Mouse (Mus musculus): ENCODE results near the gene Lmf1. TPM values are rescaled to one million over a fixed set of nuclear protein-coding genes. Genes with fewer than 3 reads are reported as not detected.

Lmf1 gene
- polyA plus RNA-seq, 1 experiment from 2014 or later: 34.6 TPM

GRCm38 (mm10) chr17:25624446-25625119 lies 45.7 kb downstream of the Lmf1 start:
- 56% methylated on average over 13 of the region's 13 CpGs for WGBS
- ATAC-seq (ENCODE audit: insufficient number of reproducible peaks, low FRiP score): no peak
- Histone ChIP-seq H3K9ac (no peak overlapping the region), H3K9me3 (replicated peaks) (no peaks in the 10 kb centered on the region), H3K4me2 (no peak overlapping the region), H3K36me3 (peaks cover 9% of the 10 kb centered on the region; the same call in 1 of the 2 replicates), H3K27ac (ENCODE audit: poor library complexity, severe bottlenecking) (no peak overlapping the region), H3K27me3 (replicated peaks) (no peaks in the 10 kb centered on the region), H3K4me3 (no peak overlapping the region), H3K4me1 (replicated peaks) (peaks cover 31% of the 10 kb centered on the region)

GRCm38 (mm10) chr17:25625282-25625681 lies 46.4 kb downstream of the Lmf1 start:
- Histone ChIP-seq H3K4me2 (no peak overlapping the region), H3K36me3 (peaks cover 6% of the 10 kb centered on the region; the same call in 1 of the 2 replicates), H3K27me3 (replicated peaks) (no peaks in the 10 kb centered on the region), H3K4me3 (no peak overlapping the region), H3K4me1 (replicated peaks) (peaks cover 29% of the 10 kb centered on the region), H3K9me3 (replicated peaks) (no peaks in the 10 kb centered on the region), H3K27ac (ENCODE audit: poor library complexity, severe bottlenecking) (no peak overlapping the region), H3K9ac (no peak overlapping the region)
- WGBS: 81% methylated on average over 7 of the region's 7 CpGs
- ATAC-seq (ENCODE audit: insufficient number of reproducible peaks, low FRiP score): no peak

- Histone ChIP-seq H3K4me2 (no peak overlapping the region), H3K27ac (ENCODE audit: poor library complexity, severe bottlenecking) (peak overlapping the region; percentile 17; the same call in 1 of the 2 replicates), H3K4me1 (replicated peaks) (peaks cover 29% of the 10 kb centered on the region), H3K27me3 (replicated peaks) (no peaks in the 10 kb centered on the region), H3K36me3 (peaks cover under 1% of the 10 kb centered on the region; the same call in 1 of the 2 replicates), H3K9ac (no peak overlapping the region), H3K9me3 (replicated peaks) (no peaks in the 10 kb centered on the region), H3K4me3 (no peak overlapping the region)
- WGBS: 41% methylated on average over 20 of the region's 20 CpGs
- ATAC-seq (ENCODE audit: insufficient number of reproducible peaks, low FRiP score): no peak
Measured at GRCm38 (mm10) chr17:25626196-25627043, 47.5 kb downstream of the Lmf1 start.

DNA sequence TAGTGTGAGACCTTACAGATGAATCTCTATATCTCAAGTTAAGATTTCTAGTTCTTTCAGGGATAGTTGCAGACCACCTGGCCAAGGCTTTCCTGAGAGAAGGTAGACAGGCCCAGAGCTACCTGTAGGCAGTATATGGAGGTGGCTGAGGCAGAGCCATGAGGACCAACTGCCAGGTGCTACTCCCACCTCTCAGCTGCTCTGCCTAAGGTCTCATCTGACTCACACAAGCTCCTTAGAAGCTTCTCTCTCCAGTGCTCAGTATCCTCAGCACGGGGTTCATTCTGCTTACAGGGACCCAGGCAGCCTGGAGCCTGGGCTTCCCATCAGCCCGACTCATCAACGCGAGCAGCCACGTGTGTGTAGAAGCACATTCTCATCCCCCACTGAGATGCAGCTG lies 51.4 kb downstream of the Lmf1 start:
- 85% methylated on average over 5 of the region's 5 CpGs for WGBS
- no peaks in the 10 kb centered on the region for H3K9me3 ChIP-seq (replicated peaks)
- no peak overlapping the region for H3K27ac ChIP-seq (ENCODE audit: poor library complexity, severe bottlenecking)
- no peak overlapping the region for H3K4me2 ChIP-seq
- H3K27me3 ChIP-seq (replicated peaks): no peaks in the 10 kb centered on the region
- peaks cover 27% of the 10 kb centered on the region for H3K36me3 ChIP-seq
- peaks cover 21% of the 10 kb centered on the region for H3K4me1 ChIP-seq (replicated peaks)
- H3K9ac ChIP-seq: 0 out of 2 replicates have a peak overlapping the region, but pooled peaks have one; percentile 6
- H3K4me3 ChIP-seq: no peak overlapping the region
- ATAC-seq (ENCODE audit: insufficient number of reproducible peaks, low FRiP score): no peak

- ATAC-seq (ENCODE audit: insufficient number of reproducible peaks, low FRiP score): no peak
- 84% methylated on average over 10 of the region's 10 CpGs for WGBS
Measured at GRCm38 (mm10) chr17:25634070-25634469, 55.2 kb downstream of the Lmf1 start.

DNA sequence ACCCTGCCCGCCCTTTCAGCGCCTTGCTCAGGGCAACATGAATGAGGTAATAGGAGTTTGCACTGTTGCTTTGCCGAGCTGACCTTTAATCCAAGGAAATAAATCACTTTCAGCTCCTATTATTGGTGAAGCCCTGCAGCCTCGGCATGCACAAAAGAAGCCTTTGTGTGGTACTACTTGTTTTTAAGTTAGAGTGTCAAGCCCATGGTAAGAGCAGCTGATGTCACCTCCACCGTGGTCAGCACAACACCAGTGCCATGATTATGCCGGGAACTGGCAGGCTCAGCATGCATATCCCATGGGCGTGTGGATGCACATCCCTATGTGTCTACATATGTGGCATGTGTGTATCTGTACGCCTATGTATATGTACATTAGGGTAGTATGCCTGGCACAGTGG lies 56.5 kb downstream of the Lmf1 start:
- Histone ChIP-seq H3K4me2 (no peak overlapping the region), H3K4me1 (replicated peaks) (no peaks in the 10 kb centered on the region), H3K36me3 (peaks cover 51% of the 10 kb centered on the region), H3K4me3 (no peak overlapping the region), H3K27ac (ENCODE audit: poor library complexity, severe bottlenecking) (no peak overlapping the region), H3K27me3 (replicated peaks) (no peaks in the 10 kb centered on the region), H3K9ac (no peak overlapping the region), H3K9me3 (replicated peaks) (no peaks in the 10 kb centered on the region)
- 78% methylated on average over 8 of the region's 8 CpGs for WGBS
- ATAC-seq (ENCODE audit: insufficient number of reproducible peaks, low FRiP score): no peak

More at GRCm38 (mm10) chr17:25634070-25634469, 55.2 kb downstream of the Lmf1 start:
- Histone ChIP-seq H3K27me3 (replicated peaks) (no peaks in the 10 kb centered on the region), H3K9me3 (replicated peaks) (no peaks in the 10 kb centered on the region), H3K36me3 (peaks cover 51% of the 10 kb centered on the region), H3K4me2 (no peak overlapping the region), H3K4me1 (replicated peaks) (no peaks in the 10 kb centered on the region), H3K4me3 (no peak overlapping the region), H3K27ac (ENCODE audit: poor library complexity, severe bottlenecking) (no peak overlapping the region), H3K9ac (no peak overlapping the region)

- Histone ChIP-seq H3K4me3 (no peak overlapping the region), H3K9ac (no peak overlapping the region), H3K27ac (ENCODE audit: poor library complexity, severe bottlenecking) (no peak overlapping the region), H3K27me3 (replicated peaks) (no peaks in the 10 kb centered on the region), H3K9me3 (replicated peaks) (no peaks in the 10 kb centered on the region), H3K36me3 (peaks cover 51% of the 10 kb centered on the region), H3K4me1 (replicated peaks) (no peaks in the 10 kb centered on the region), H3K4me2 (no peak overlapping the region)
- 81% methylated on average over 5 of the region's 5 CpGs for WGBS
- no peak for ATAC-seq (ENCODE audit: insufficient number of reproducible peaks, low FRiP score)
Measured at GRCm38 (mm10) chr17:25635806-25636205, 56.9 kb downstream of the Lmf1 start.

DNA sequence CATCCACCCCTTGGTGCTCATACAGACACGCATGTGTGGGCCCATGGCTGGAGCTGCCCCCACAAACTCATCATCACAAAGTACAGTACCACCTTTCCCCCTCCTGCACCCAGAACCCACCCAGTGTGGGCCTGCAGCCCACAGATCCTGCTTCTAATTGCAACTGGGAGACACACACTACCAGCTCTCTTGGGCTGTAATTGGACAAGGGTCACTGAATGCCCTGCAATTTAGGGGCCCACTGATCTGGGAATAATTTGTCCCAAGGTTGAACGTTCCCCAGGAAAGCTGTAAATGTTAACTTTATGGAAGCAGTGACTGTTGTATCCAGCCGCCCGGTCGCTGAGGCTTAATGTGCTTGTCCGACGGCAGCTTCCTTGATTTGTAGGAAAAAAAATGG lies 59.1 kb downstream of the Lmf1 start:
- 89% methylated on average over 7 of the region's 7 CpGs for WGBS
- Histone ChIP-seq H3K4me1 (replicated peaks) (0 out of 2 replicates have a peak, but pooled peaks cover 3% of the 10 kb centered on the region), H3K27me3 (replicated peaks) (no peaks in the 10 kb centered on the region), H3K9ac (no peak overlapping the region), H3K27ac (ENCODE audit: poor library complexity, severe bottlenecking) (no peak overlapping the region), H3K9me3 (replicated peaks) (no peaks in the 10 kb centered on the region), H3K4me3 (no peak overlapping the region), H3K4me2 (no peak overlapping the region), H3K36me3 (peaks cover 38% of the 10 kb centered on the region)
- ATAC-seq (ENCODE audit: insufficient number of reproducible peaks, low FRiP score): no peak

GRCm38 (mm10) chr17:25638442-25638841 lies 59.6 kb downstream of the Lmf1 start:
- Histone ChIP-seq H3K9ac (no peak overlapping the region), H3K4me2 (no peak overlapping the region), H3K4me1 (replicated peaks) (peaks cover 4% of the 10 kb centered on the region; the same call in 1 of the 2 replicates), H3K4me3 (no peak overlapping the region), H3K27ac (ENCODE audit: poor library complexity, severe bottlenecking) (no peak overlapping the region), H3K36me3 (peaks cover 34% of the 10 kb centered on the region), H3K9me3 (replicated peaks) (no peaks in the 10 kb centered on the region), H3K27me3 (replicated peaks) (no peaks in the 10 kb centered on the region)
- WGBS: 88% methylated on average over 4 of the region's 4 CpGs
- ATAC-seq (ENCODE audit: insufficient number of reproducible peaks, low FRiP score): no peak

GRCm38 (mm10) chr17:25640956-25641355 lies 62.1 kb downstream of the Lmf1 start:
- Histone ChIP-seq H3K4me3 (no peak overlapping the region), H3K27ac (ENCODE audit: poor library complexity, severe bottlenecking) (no peak overlapping the region), H3K36me3 (peaks cover 19% of the 10 kb centered on the region; the same call in 1 of the 2 replicates), H3K4me2 (no peak overlapping the region), H3K4me1 (replicated peaks) (peaks cover 8% of the 10 kb centered on the region; the same call in 1 of the 2 replicates), H3K9me3 (replicated peaks) (no peaks in the 10 kb centered on the region), H3K9ac (no peak overlapping the region), H3K27me3 (replicated peaks) (no peaks in the 10 kb centered on the region)
- 80% methylated on average over 4 of the region's 4 CpGs for WGBS
- no peak for ATAC-seq (ENCODE audit: insufficient number of reproducible peaks, low FRiP score)

- Histone ChIP-seq H3K4me3 (no peak overlapping the region), H3K4me2 (no peak overlapping the region), H3K27ac (ENCODE audit: poor library complexity, severe bottlenecking) (no peak overlapping the region), H3K36me3 (peaks cover 20% of the 10 kb centered on the region; the same call in 1 of the 2 replicates), H3K27me3 (replicated peaks) (no peaks in the 10 kb centered on the region), H3K9me3 (replicated peaks) (no peaks in the 10 kb centered on the region), H3K4me1 (replicated peaks) (peaks cover 8% of the 10 kb centered on the region; the same call in 1 of the 2 replicates), H3K9ac (no peak overlapping the region)
- WGBS: 66% methylated on average over 8 of the region's 8 CpGs
- ATAC-seq (ENCODE audit: insufficient number of reproducible peaks, low FRiP score): no peak
Measured at GRCm38 (mm10) chr17:25642032-25642431, 63.1 kb downstream of the Lmf1 start.

Data from heart, embryonic 12.5 days (tissue).